Mouse (Mus musculus) MEL (cell line): Measurements from ENCODE around the gene Leng8. TPM values are rescaled to one million over a fixed set of nuclear protein-coding genes. Genes with fewer than 3 reads are reported as not detected.

Experiments used
- DNase-seq: peaks from one replicate; pipeline ENCODE4 v3.0.0; 2011; ENCODE audit warnings: low read depth, low spot score
- H3K27ac ChIP-seq: 2 replicates; pipeline ENCODE4 v1.5.1; 2012; ENCODE audit warnings: low read depth, mild to moderate bottlenecking, control low read depth, low read length, moderate library complexity; ENCODE audit not compliant: control insufficient read depth
- H3K27me3 ChIP-seq, 2 experiments: fragments of 150-350 bp in 1 of 2; sonication (generic) in 1 of 2; 2 replicates each; pipeline ENCODE4 v1.6.1; 2012; ENCODE audit warnings: low read length in 2 of 2, mild to moderate bottlenecking in 2 of 2, improper control_type of control experiment in 1 of 2, moderate library complexity in 1 of 2; ENCODE audit not compliant: insufficient read depth in 2 of 2, control insufficient read depth in 1 of 2
- H3K36me3 ChIP-seq, 2 experiments: 2 replicates each; pipeline ENCODE4 v1.6.1; 2012 to 2014; ENCODE audit warnings: low read length in 2 of 2, improper control_type of control experiment in 1 of 2, inconsistent platforms in 1 of 2, mild to moderate bottlenecking in 1 of 2; ENCODE audit not compliant: insufficient read depth in 2 of 2, control insufficient read depth in 1 of 2
- H3K4me1 ChIP-seq, 2 experiments: fragments of 150-350 bp in 1 of 2; sonication (generic) in 1 of 2; 2 replicates each; pipeline ENCODE4 v1.6.1; 2012; ENCODE audit warnings: low read length in 2 of 2, improper control_type of control experiment in 1 of 2, mild to moderate bottlenecking in 1 of 2; ENCODE audit not compliant: insufficient read depth in 2 of 2, control insufficient read depth in 1 of 2
- H3K4me3 ChIP-seq, 2 experiments: fragments of 150-350 bp in 1 of 2; sonication (generic) in 1 of 2; 2 replicates each; pipeline ENCODE4 v1.5.1; 2012; ENCODE audit warnings: low read depth in 2 of 2, low read length in 2 of 2, mild to moderate bottlenecking in 2 of 2, moderate library complexity in 2 of 2, control low read depth in 1 of 2, improper control_type of control experiment in 1 of 2; ENCODE audit not compliant: control insufficient read depth in 1 of 2, insufficient read depth in 1 of 2
- H3K79me2 ChIP-seq: 2 replicates; pipeline ENCODE4 v1.6.1; 2012; ENCODE audit warnings: mild to moderate bottlenecking, low read length, moderate library complexity; ENCODE audit not compliant: control insufficient read depth, poor library complexity, insufficient read depth
- H3K9ac ChIP-seq: 2 replicates; pipeline ENCODE4 v1.6.1; 2012; ENCODE audit warnings: low read depth, mild to moderate bottlenecking, control low read depth, low read length, moderate library complexity; ENCODE audit not compliant: control insufficient read depth, poor library complexity, severe bottlenecking
- H3K9me3 ChIP-seq: fragments of 150-350 bp; sonication (generic); replicated peaks from 2 replicates; pipeline ENCODE4 v1.6.1; 2012; ENCODE audit warnings: mild to moderate bottlenecking, low read length, improper control_type of control experiment, moderate library complexity; ENCODE audit not compliant: insufficient read depth
- BHLHE40 ChIP-seq: IDR thresholded peaks from 2 replicates; pipeline ENCODE4 v1.6.1; 2012; ENCODE audit warnings: low read depth, mild to moderate bottlenecking, inconsistent platforms, low read length, improper control_type of control experiment, borderline replicate concordance
- CHD1 ChIP-seq: IDR thresholded peaks from 2 replicates; pipeline ENCODE4 v1.6.1; 2012; ENCODE audit warnings: low read depth, mild to moderate bottlenecking, inconsistent platforms, low read length, improper control_type of control experiment
- CTCF ChIP-seq, 3 experiments: IDR thresholded peaks in 2 of 3; conservative IDR thresholded peaks in 1 of 3; 2 replicates each; pipeline ENCODE4 v1.5.1; 2011 to 2012; ENCODE audit warnings: low read length in 3 of 3, low read depth in 2 of 3, mild to moderate bottlenecking in 2 of 3, improper control_type of control experiment in 1 of 3, inconsistent platforms in 1 of 3, mixed read lengths in 1 of 3, moderate library complexity in 1 of 3; ENCODE audit not compliant: control insufficient read depth in 1 of 3, insufficient read depth in 1 of 3, poor library complexity in 1 of 3, severe bottlenecking in 1 of 3
- E2F4 ChIP-seq: IDR thresholded peaks from 2 replicates; pipeline ENCODE4 v1.6.1; 2011; ENCODE audit warnings: low read depth, low read length, improper control_type of control experiment, borderline replicate concordance
- ELF1 ChIP-seq: IDR thresholded peaks from 2 replicates; pipeline ENCODE4 v1.6.1; 2014; ENCODE audit warnings: low read depth, mild to moderate bottlenecking, inconsistent platforms, low read length, improper control_type of control experiment, moderate library complexity
- GABPA ChIP-seq: IDR thresholded peaks from 2 replicates; pipeline ENCODE4 v1.6.1; 2012; ENCODE audit warnings: low read depth, mild to moderate bottlenecking, inconsistent platforms, low read length, improper control_type of control experiment, moderate library complexity
- HCFC1 ChIP-seq: IDR thresholded peaks from 2 replicates; pipeline ENCODE4 v1.6.1; 2012; ENCODE audit warnings: low read depth, mild to moderate bottlenecking, inconsistent platforms, low read length, improper control_type of control experiment, moderate library complexity
- JUND ChIP-seq: IDR thresholded peaks from 2 replicates; pipeline ENCODE4 v1.6.1; 2011; ENCODE audit warnings: low read depth, mild to moderate bottlenecking, improper control_type of control experiment, low read length
- KAT2A ChIP-seq: conservative IDR thresholded peaks from 2 replicates; pipeline ENCODE4 v1.6.1; 2012; ENCODE audit warnings: low read depth, low read length, improper control_type of control experiment, inconsistent platforms
- MAFK ChIP-seq: IDR thresholded peaks from 2 replicates; pipeline ENCODE4 v1.6.1; 2011; ENCODE audit warnings: low read depth, mild to moderate bottlenecking, low read length, improper control_type of control experiment, borderline replicate concordance
- MAX ChIP-seq: IDR thresholded peaks from 2 replicates; pipeline ENCODE4 v1.6.1; 2011; ENCODE audit warnings: low read length, improper control_type of control experiment
- MAZ ChIP-seq: IDR thresholded peaks from 2 replicates; pipeline ENCODE4 v1.6.1; 2012; ENCODE audit warnings: low read depth, mild to moderate bottlenecking, inconsistent platforms, low read length, improper control_type of control experiment
- MEF2A ChIP-seq: IDR thresholded peaks from 2 replicates; pipeline ENCODE4 v1.6.1; 2014; ENCODE audit warnings: low read depth, mild to moderate bottlenecking, inconsistent platforms, low read length, improper control_type of control experiment; ENCODE audit not compliant: poor library complexity, insufficient replicate concordance, severe bottlenecking; ENCODE audit errors: extremely low read depth
- MXI1 ChIP-seq: IDR thresholded peaks from 2 replicates; pipeline ENCODE4 v1.6.1; 2011; ENCODE audit warnings: mild to moderate bottlenecking, low read depth, low read length, improper control_type of control experiment
- MYB ChIP-seq: IDR thresholded peaks from 2 replicates; pipeline ENCODE4 v1.6.1; 2011; ENCODE audit warnings: mild to moderate bottlenecking, low read depth, low read length, improper control_type of control experiment
- MYC ChIP-seq: IDR thresholded peaks from 2 replicates; pipeline ENCODE4 v1.6.1; 2011; ENCODE audit warnings: low read depth, mild to moderate bottlenecking, low read length, improper control_type of control experiment, moderate library complexity
- POLR2A ChIP-seq, 2 experiments: IDR thresholded peaks; 2 replicates each; pipeline ENCODE4 v1.6.1; 2011 to 2012; ENCODE audit warnings: low read length in 2 of 2, mild to moderate bottlenecking in 2 of 2, control low read depth in 1 of 2, improper control_type of control experiment in 1 of 2, low read depth in 1 of 2, moderate library complexity in 1 of 2; ENCODE audit not compliant: control insufficient read depth in 1 of 2, insufficient read depth in 1 of 2, poor library complexity in 1 of 2
- POLR2AphosphoS2 ChIP-seq: IDR thresholded peaks from 2 replicates; pipeline ENCODE4 v1.6.1; 2011; ENCODE audit warnings: low read length, improper control_type of control experiment
- RAD21 ChIP-seq: IDR thresholded peaks from 2 replicates; pipeline ENCODE4 v1.6.1; 2011; ENCODE audit warnings: mild to moderate bottlenecking, low read depth, low read length, improper control_type of control experiment
- RCOR1 ChIP-seq: IDR thresholded peaks from 2 replicates; pipeline ENCODE4 v1.6.1; 2012; ENCODE audit warnings: low read depth, mild to moderate bottlenecking, inconsistent platforms, low read length, improper control_type of control experiment
- SIN3A ChIP-seq: IDR thresholded peaks from 2 replicates; pipeline ENCODE4 v1.6.1; 2012; ENCODE audit warnings: low read length, improper control_type of control experiment, inconsistent platforms
- TAL1 ChIP-seq: IDR thresholded peaks from 2 replicates; pipeline ENCODE4 v1.6.1; 2012; ENCODE audit warnings: mild to moderate bottlenecking, inconsistent platforms, low read length, moderate library complexity, mixed read lengths
- TBP ChIP-seq: IDR thresholded peaks from 2 replicates; pipeline ENCODE4 v1.8.0; 2011; ENCODE audit warnings: low read depth, low read length, improper control_type of control experiment
- TCF12 ChIP-seq: IDR thresholded peaks from 2 replicates; pipeline ENCODE4 v1.6.1; 2014; ENCODE audit warnings: low read depth, mild to moderate bottlenecking, inconsistent platforms, low read length, improper control_type of control experiment, moderate library complexity
- USF1 ChIP-seq: IDR thresholded peaks from 2 replicates; pipeline ENCODE4 v1.6.1; 2014; ENCODE audit warnings: low read depth, mild to moderate bottlenecking, inconsistent platforms, low read length, improper control_type of control experiment, moderate library complexity
- USF2 ChIP-seq, 2 experiments: IDR thresholded peaks; 2 replicates each; pipeline ENCODE4 v1.6.1; 2011 to 2012; ENCODE audit warnings: improper control_type of control experiment in 2 of 2, low read length in 2 of 2, borderline replicate concordance in 1 of 2, inconsistent platforms in 1 of 2, low read depth in 1 of 2, mild to moderate bottlenecking in 1 of 2; ENCODE audit not compliant: insufficient read depth in 1 of 2
- ZMIZ1 ChIP-seq: IDR thresholded peaks from 2 replicates; pipeline ENCODE4 v1.6.1; 2012; ENCODE audit warnings: low read depth, mild to moderate bottlenecking, inconsistent platforms, low read length, improper control_type of control experiment, moderate library complexity
- polyA plus RNA-seq, 2 experiments: library from polyadenylated mRNA; stranded (reverse) in 1 of 2; unstranded in 1 of 2; fragments of >175 nt in 1 of 2; fragments of >200 nt in 1 of 2; gene quantifications; 2 replicates each; pipeline versions ENCODE4 v1.2.1 to v1.2.4; 2012; ENCODE audit warnings: low replicate concordance in 2 of 2, low read depth in 1 of 2; ENCODE audit not compliant: insufficient read length in 2 of 2, insufficient read depth in 1 of 2, missing spikeins in 1 of 2
- total RNA-seq: library from RNA; depleted of rRNA; stranded (reverse); fragments of 300-350 nt; gene quantifications from 2 replicates; pipeline ENCODE4 v1.2.3, GENCODE M21; 2012

The Leng8 gene
- total and polyA plus RNA-seq, 3 experiments = 28.2 to 89.9 TPM; not detected in 1

DNA sequence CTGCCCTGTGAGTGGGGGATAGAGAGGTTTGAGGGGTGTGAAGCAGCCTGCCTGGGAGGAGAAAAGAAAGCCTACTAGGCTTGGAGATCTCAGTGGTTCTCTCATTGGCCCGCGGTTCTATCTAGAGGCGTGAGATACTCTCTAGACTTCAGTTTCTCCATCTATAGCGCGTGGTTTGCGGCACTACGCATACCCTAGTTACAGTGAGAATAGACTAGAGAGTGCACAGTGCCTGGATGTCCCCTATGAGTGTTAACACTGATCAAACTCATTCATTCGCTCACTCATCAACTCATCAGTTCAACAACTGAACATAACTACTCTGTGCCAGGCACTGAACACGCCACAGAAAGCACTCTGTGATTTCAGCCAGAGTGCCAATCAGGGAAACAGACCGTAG lies 14.1 kb upstream of the Leng8 start:
- H3K4me3 ChIP-seq = no peak overlapping the region
- H3K9ac ChIP-seq = no peak overlapping the region
- no peaks in the 10 kb centered on the region for H3K36me3 ChIP-seq
- no peaks in the 10 kb centered on the region for H3K79me2 ChIP-seq
- TF ChIP-seq HCFC1 = no peak
- TF ChIP-seq MYB = no peak
- TF ChIP-seq CHD1 = no peak
- TF ChIP-seq POLR2A (IDR thresholded peaks at IDR 0.05; ENCODE audit: control insufficient read depth in 1 of 2, insufficient read depth in 1 of 2, low read depth in 1 of 2, low read length in 2 of 2, poor library complexity in 1 of 2) = no peak
- no peak for TF ChIP-seq GABPA
- no peak for TF ChIP-seq MYC
- TF ChIP-seq TCF12 = no peak
- no peak for TF ChIP-seq MAX
- no peak for TF ChIP-seq JUND
- no peak for TF ChIP-seq MAZ
- TF ChIP-seq TBP = no peak
- TF ChIP-seq USF1 = no peak
- TF ChIP-seq E2F4 = no peak
- no peak for TF ChIP-seq MAFK
- no peak for TF ChIP-seq POLR2AphosphoS2
- no peak for TF ChIP-seq BHLHE40
- TF ChIP-seq KAT2A = no peak
- no peak for TF ChIP-seq CTCF (IDR thresholded peaks at IDR 0.05 in 2 of 3, conservative IDR thresholded peaks at IDR 0.05 in 1 of 3; ENCODE audit: control insufficient read depth in 1 of 3, insufficient read depth in 1 of 3, low read depth in 2 of 3, low read length in 3 of 3, poor library complexity in 1 of 3, severe bottlenecking in 1 of 3)
- H3K9me3 ChIP-seq = no peaks in the 10 kb centered on the region
- H3K27ac ChIP-seq = no peak overlapping the region
- H3K4me1 ChIP-seq = no peaks in the 10 kb centered on the region
- no peak for DNase-seq
- H3K27me3 ChIP-seq = peaks cover 0 to 1% of the 10 kb centered on the region in 2 experiments; a peak in 1 of 4 replicates

DNA sequence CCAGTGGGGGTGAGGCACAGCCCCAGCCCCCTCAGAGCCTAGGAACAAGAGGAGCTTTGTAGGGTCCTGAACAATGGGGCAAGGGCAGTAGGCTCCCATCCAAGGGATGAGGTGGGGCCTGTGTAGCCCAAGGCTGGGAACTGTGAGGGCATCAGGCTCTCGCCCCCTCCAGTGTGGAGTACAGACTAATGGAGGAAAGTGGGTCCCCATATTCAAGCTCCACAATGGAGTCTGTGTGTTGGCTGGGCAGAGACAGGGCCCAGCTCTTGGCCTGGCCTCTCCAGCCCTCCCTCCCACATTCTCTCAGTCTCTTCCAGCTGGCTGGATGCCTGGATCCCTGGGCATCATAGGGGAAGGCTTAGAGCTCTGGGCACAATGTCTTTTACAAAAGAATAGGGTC lies 13.1 kb upstream of the Leng8 start:
- H3K27me3 ChIP-seq = peaks cover 0 to 1% of the 10 kb centered on the region in 2 experiments; a peak in 1 of 4 replicates
- DNase-seq = no peak
- no peaks in the 10 kb centered on the region for H3K36me3 ChIP-seq
- H3K9ac ChIP-seq = no peak overlapping the region
- peaks cover 0 to 3% of the 10 kb centered on the region in 2 experiments; a peak in 1 of 4 replicates for H3K4me1 ChIP-seq
- H3K4me3 ChIP-seq = no peak overlapping the region
- TF ChIP-seq RAD21 (no peak), MYB (no peak), MAFK (no peak), TAL1 (no peak), E2F4 (no peak), SIN3A (no peak), MEF2A (no peak), KAT2A (no peak), RCOR1 (no peak), MAZ (no peak), MXI1 (no peak), ZMIZ1 (no peak), CTCF (IDR thresholded peaks at IDR 0.05 in 2 of 3, conservative IDR thresholded peaks at IDR 0.05 in 1 of 3; ENCODE audit: control insufficient read depth in 1 of 3, insufficient read depth in 1 of 3, low read depth in 2 of 3, low read length in 3 of 3, poor library complexity in 1 of 3, severe bottlenecking in 1 of 3) (no peak), BHLHE40 (no peak), HCFC1 (no peak), USF2 (IDR thresholded peaks at IDR 0.05; ENCODE audit: borderline replicate concordance in 1 of 2, insufficient read depth in 1 of 2, low read depth in 1 of 2, low read length in 2 of 2) (no peak), ELF1 (no peak)
- H3K27ac ChIP-seq = no peak overlapping the region
- H3K9me3 ChIP-seq = no peaks in the 10 kb centered on the region
- no peaks in the 10 kb centered on the region for H3K79me2 ChIP-seq
